Mouse (Mus musculus): Measurements from ENCODE around the gene Tsfm. TPM values are rescaled to one million over a fixed set of nuclear protein-coding genes. Genes with fewer than 3 reads are reported as not detected.

The Tsfm gene
- polyA plus RNA-seq, 1 experiment from 2014 or later, result 84.5 TPM

GRCm38 (mm10) chr10:127036273-127036672, 5.6 kb upstream of the Tsfm start:
- Histone ChIP-seq H3K9ac (no peak overlapping the region), H3K9me3 (no peaks in the 10 kb centered on the region), H3K4me3 (no peak overlapping the region), H3K4me2 (no peak overlapping the region), H3K4me1 (peaks cover 4% of the 10 kb centered on the region; the same call in 1 of the 2 replicates), H3K27ac (no peak overlapping the region), H3K27me3 (peaks cover 9% of the 10 kb centered on the region), H3K36me3 (no peaks in the 10 kb centered on the region)
- no peak for ATAC-seq (ENCODE audit: insufficient number of reproducible peaks, insufficient read depth, low FRiP score, low TSS enrichment, low read depth)
- 82% methylated on average over 12 of the region's 12 CpGs for WGBS

- no peak for ATAC-seq (ENCODE audit: insufficient number of reproducible peaks, insufficient read depth, low FRiP score, low TSS enrichment, low read depth)
- Histone ChIP-seq H3K9ac (no peak overlapping the region), H3K27me3 (no peaks in the 10 kb centered on the region), H3K27ac (no peak overlapping the region), H3K4me3 (no peak overlapping the region), H3K9me3 (no peaks in the 10 kb centered on the region), H3K4me2 (no peak overlapping the region), H3K36me3 (peaks cover 12% of the 10 kb centered on the region), H3K4me1 (peaks cover 10% of the 10 kb centered on the region)
- WGBS, result 87% methylated on average over 8 of the region's 8 CpGs
Measured at GRCm38 (mm10) chr10:127033301-127033741, 2.7 kb upstream of the Tsfm start.

GRCm38 (mm10) chr10:127018422-127018821, 12.2 kb downstream of the Tsfm start:
- Histone ChIP-seq H3K36me3 (peaks cover 19% of the 10 kb centered on the region), H3K27ac (no peak overlapping the region), H3K27me3 (no peaks in the 10 kb centered on the region), H3K4me2 (no peak overlapping the region), H3K4me3 (no peak overlapping the region), H3K9ac (no peak overlapping the region), H3K9me3 (no peaks in the 10 kb centered on the region), H3K4me1 (peaks cover 7% of the 10 kb centered on the region)
- 76% methylated on average over 16 of the region's 16 CpGs for WGBS
- ATAC-seq (ENCODE audit: insufficient number of reproducible peaks, insufficient read depth, low FRiP score, low TSS enrichment, low read depth), result no peak

- no peak for ATAC-seq (ENCODE audit: insufficient number of reproducible peaks, insufficient read depth, low FRiP score, low TSS enrichment, low read depth)
- WGBS, result 3% methylated on average over 2 of the region's 2 CpGs
- Histone ChIP-seq H3K36me3 (peaks cover 11% of the 10 kb centered on the region), H3K4me3 (no peak overlapping the region), H3K4me1 (peaks cover 7% of the 10 kb centered on the region), H3K9ac (no peak overlapping the region; the same call in 1 of the 2 replicates), H3K9me3 (no peaks in the 10 kb centered on the region), H3K27ac (no peak overlapping the region), H3K4me2 (no peak overlapping the region), H3K27me3 (no peaks in the 10 kb centered on the region)
Measured at GRCm38 (mm10) chr10:127017071-127017470, 13.6 kb downstream of the Tsfm start.

GRCm38 (mm10) chr10:127016488-127016887, 14.2 kb downstream of the Tsfm start:
- H3K9ac ChIP-seq, result no peak overlapping the region
- H3K36me3 ChIP-seq, result 0 out of 2 replicates have a peak, but pooled peaks cover 6% of the 10 kb centered on the region
- 58% methylated on average over 5 of the region's 5 CpGs for WGBS
- no peak overlapping the region for H3K4me2 ChIP-seq
- no peaks in the 10 kb centered on the region for H3K9me3 ChIP-seq
- H3K27me3 ChIP-seq, result no peaks in the 10 kb centered on the region
- peaks cover 7% of the 10 kb centered on the region for H3K4me1 ChIP-seq
- no peak overlapping the region for H3K27ac ChIP-seq
- ATAC-seq (ENCODE audit: insufficient number of reproducible peaks, insufficient read depth, low FRiP score, low TSS enrichment, low read depth), result no peak; the same call in 1 of the 2 replicates
- H3K4me3 ChIP-seq, result no peak overlapping the region

- peaks cover 18% of the 10 kb centered on the region for H3K36me3 ChIP-seq
- no peaks in the 10 kb centered on the region for H3K9me3 ChIP-seq
- no peak for ATAC-seq (ENCODE audit: insufficient number of reproducible peaks, insufficient read depth, low FRiP score, low TSS enrichment, low read depth)
- 84% methylated on average over 7 of the region's 7 CpGs for WGBS
- no peak overlapping the region for H3K4me3 ChIP-seq
- no peak overlapping the region for H3K27ac ChIP-seq
- no peak overlapping the region for H3K9ac ChIP-seq
- no peaks in the 10 kb centered on the region for H3K27me3 ChIP-seq
- H3K4me1 ChIP-seq, result no peaks in the 10 kb centered on the region
- H3K4me2 ChIP-seq, result no peak overlapping the region
Measured at GRCm38 (mm10) chr10:127003806-127004205, 26.8 kb downstream of the Tsfm start.

GRCm38 (mm10) chr10:127003334-127003733, 27.3 kb downstream of the Tsfm start:
- Histone ChIP-seq H3K9ac (no peak overlapping the region), H3K4me3 (no peak overlapping the region), H3K4me2 (no peak overlapping the region), H3K4me1 (no peaks in the 10 kb centered on the region), H3K27me3 (no peaks in the 10 kb centered on the region), H3K9me3 (no peaks in the 10 kb centered on the region), H3K36me3 (peaks cover 23% of the 10 kb centered on the region), H3K27ac (no peak overlapping the region)
- no peak for ATAC-seq (ENCODE audit: insufficient number of reproducible peaks, insufficient read depth, low FRiP score, low TSS enrichment, low read depth)
- WGBS, result 85% methylated on average over 8 of the region's 8 CpGs

GRCm38 (mm10) chr10:127002765-127003164, 27.9 kb downstream of the Tsfm start:
- Histone ChIP-seq H3K4me1 (peaks cover 2% of the 10 kb centered on the region; the same call in 1 of the 2 replicates), H3K4me3 (no peak overlapping the region), H3K4me2 (no peak overlapping the region), H3K27ac (no peak overlapping the region), H3K36me3 (peaks cover 29% of the 10 kb centered on the region), H3K9me3 (no peaks in the 10 kb centered on the region), H3K27me3 (no peaks in the 10 kb centered on the region), H3K9ac (no peak overlapping the region)
- 91% methylated on average over 5 of the region's 5 CpGs for WGBS
- no peak for ATAC-seq (ENCODE audit: insufficient number of reproducible peaks, insufficient read depth, low FRiP score, low TSS enrichment, low read depth)

GRCm38 (mm10) chr10:127002056-127002455, 28.6 kb downstream of the Tsfm start:
- peaks cover 35% of the 10 kb centered on the region for H3K36me3 ChIP-seq
- ATAC-seq (ENCODE audit: insufficient number of reproducible peaks, insufficient read depth, low FRiP score, low TSS enrichment, low read depth), result no peak
- H3K9ac ChIP-seq, result no peak overlapping the region
- no peaks in the 10 kb centered on the region for H3K27me3 ChIP-seq
- H3K4me3 ChIP-seq, result no peak overlapping the region
- H3K4me2 ChIP-seq, result no peak overlapping the region
- H3K9me3 ChIP-seq, result no peaks in the 10 kb centered on the region
- H3K27ac ChIP-seq, result no peak overlapping the region
- peaks cover 7% of the 10 kb centered on the region for H3K4me1 ChIP-seq
- 68% methylated on average over 1 of the region's 1 CpGs for WGBS

- peaks cover 35% of the 10 kb centered on the region for H3K36me3 ChIP-seq
- peaks cover 7% of the 10 kb centered on the region for H3K4me1 ChIP-seq
- 81% methylated on average over 9 of the region's 9 CpGs for WGBS
- peak overlapping the region; percentile 57; the same call in 1 of the 2 replicates for H3K27ac ChIP-seq
- H3K4me2 ChIP-seq, result no peak overlapping the region
- H3K27me3 ChIP-seq, result no peaks in the 10 kb centered on the region
- no peak for ATAC-seq (ENCODE audit: insufficient number of reproducible peaks, insufficient read depth, low FRiP score, low TSS enrichment, low read depth)
- H3K4me3 ChIP-seq, result no peak overlapping the region
- no peak overlapping the region for H3K9ac ChIP-seq
- no peaks in the 10 kb centered on the region for H3K9me3 ChIP-seq
Measured at GRCm38 (mm10) chr10:127001297-127001696, 29.3 kb downstream of the Tsfm start.

GRCm38 (mm10) chr10:127000529-127000928, 30.1 kb downstream of the Tsfm start, which contains the start of gene Avil:
Gene Avil, plus strand, starts transcription at chr10:127000709.
- ATAC-seq (ENCODE audit: insufficient number of reproducible peaks, insufficient read depth, low FRiP score, low TSS enrichment, low read depth), result no peak
- Histone ChIP-seq H3K27me3 (no peaks in the 10 kb centered on the region), H3K4me3 (no peak within 1 kb of the TSS), H3K9me3 (no peaks in the 10 kb centered on the region), H3K4me2 (no peak within 1 kb of the TSS), H3K27ac (peak within 1 kb of the TSS; percentile 57; the same call in 1 of the 2 replicates), H3K36me3 (peaks cover 43% of the 10 kb centered on the region), H3K9ac (no peak within 1 kb of the TSS), H3K4me1 (peaks cover 7% of the 10 kb centered on the region)
- WGBS, result 90% methylated on average over 5 of the region's 5 CpGs

- Histone ChIP-seq H3K9ac (no peak overlapping the region), H3K4me1 (peaks cover 10% of the 10 kb centered on the region), H3K27me3 (no peaks in the 10 kb centered on the region), H3K9me3 (no peaks in the 10 kb centered on the region), H3K4me3 (no peak overlapping the region), H3K4me2 (no peak overlapping the region), H3K36me3 (peaks cover 73% of the 10 kb centered on the region), H3K27ac (no peak overlapping the region)
- no peak for ATAC-seq (ENCODE audit: insufficient number of reproducible peaks, insufficient read depth, low FRiP score, low TSS enrichment, low read depth)
- WGBS, result 68% methylated on average over 13 of the region's 13 CpGs
Measured at GRCm38 (mm10) chr10:126997340-126998113, 33.1 kb downstream of the Tsfm start.
